ENCODE assay signal across 8 mouse cellular contexts in the genomic region with DNA sequence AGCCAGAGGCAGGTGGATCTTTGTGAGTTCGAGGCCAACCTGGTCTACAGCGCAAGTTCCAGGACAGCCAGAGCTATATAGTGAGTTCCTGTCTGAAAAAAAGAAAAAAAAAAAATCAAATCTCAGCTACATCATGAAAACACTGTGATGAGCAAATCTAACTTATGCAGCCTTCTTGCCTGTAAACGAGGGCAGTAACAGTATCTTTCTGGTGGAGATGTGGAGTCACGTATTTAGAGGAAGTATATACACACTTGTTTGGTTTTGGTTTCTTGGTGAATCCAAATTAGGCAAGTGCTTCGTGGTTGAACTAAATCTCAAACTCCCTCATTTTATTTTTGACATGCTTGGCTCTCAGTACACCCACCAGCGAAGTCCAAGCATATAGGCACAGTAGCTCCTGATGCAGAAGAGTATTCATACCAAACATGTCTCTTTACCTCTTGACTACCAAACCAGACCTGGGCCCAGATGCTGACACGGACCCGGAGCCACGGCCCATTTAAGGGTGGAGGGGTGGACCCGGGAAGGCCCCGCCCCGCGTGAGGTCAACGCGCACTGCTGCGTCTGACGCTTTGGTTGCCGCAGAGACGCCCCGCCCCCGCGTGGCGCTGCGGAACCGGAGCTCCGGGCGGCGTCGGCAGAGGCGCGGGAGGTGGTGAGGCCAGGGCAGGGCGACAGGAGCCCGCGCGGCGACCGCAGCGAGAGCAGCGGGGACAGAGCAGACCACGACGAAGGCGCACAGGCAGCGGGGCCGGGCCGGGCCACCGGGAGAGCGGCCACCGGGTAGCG. TPM values are rescaled to one million over a fixed set of nuclear protein-coding genes. Genes with fewer than 3 reads are reported as not detected.
A peak's percentile ranks its signal among the peaks of the same experiment; 100 is the strongest.
DNase-seq lines count a peak whose midpoint lies in the region; ATAC-seq lines count a peak whose summit lies in the region.

A gene (plus strand): TSS at position 605 of the 792 bp plus-strand sequence.

- H3K9ac ChIP-seq in intestine, embryonic 14.5 days (ENCODE audit: low read length), result peak within 1 kb of the TSS; percentile 83

- peak within 1 kb of the TSS; percentile 84 for H3K4me3 ChIP-seq in intestine, embryonic 14.5 days (ENCODE audit: low read depth, low read length)

- peak within 1 kb of the TSS; percentile 67 for H3K4me2 ChIP-seq in intestine, embryonic 14.5 days (ENCODE audit: low read length)

- H3K4me1 ChIP-seq in intestine, embryonic 14.5 days (replicated peaks; ENCODE audit: control insufficient read depth, insufficient read depth, low read length), result peaks cover 16% of the 10 kb centered on the region

- no peaks in the 10 kb centered on the region for H3K27me3 ChIP-seq in intestine, embryonic 14.5 days (replicated peaks; ENCODE audit: control insufficient read depth, insufficient read depth, low read length)

- 5% methylated on average over 49 of the region's 49 CpGs for WGBS in intestine, embryonic 14.5 days

- peak; percentile 97 to 98 for DNase-seq in adrenal gland, adult (ENCODE audit: inconsistent age in 2 of 2, low spot score in 1 of 2)
- peak; percentile 95 for DNase-seq in embryo, embryonic 10.5 days (ENCODE audit: low spot score)
- DNase-seq in gastrocnemius, postnatal 25 days, result peak; percentile 96
- DNase-seq in intestine, embryonic 14.5 days (ENCODE audit: low spot score), result peak; percentile 95
- peak; percentile 95 to 97 for DNase-seq in left cerebral cortex, postnatal 14 days (ENCODE audit: low spot score in 2 of 2)
- peak; percentile 93 for DNase-seq in mesoderm, embryonic 11.5 days (ENCODE audit: low read depth, low spot score)
- peak; percentile 94 to 95 for DNase-seq in right cerebral cortex, postnatal 36 days (ENCODE audit: low spot score in 2 of 2)
- peak; percentile 89 for DNase-seq in yolk sac, embryonic 10.5 days (ENCODE audit: low spot score)

- intact Hi-C loops in left cerebral cortex, postnatal 14 days (cut with DNase I), result no loop called here

- no peaks in the 10 kb centered on the region for H3K9me3 ChIP-seq in intestine, embryonic 14.5 days (ENCODE audit: control insufficient read depth, low read length)

- H3K36me3 ChIP-seq in intestine, embryonic 14.5 days (ENCODE audit: control insufficient read depth, insufficient read depth, low read length), result peaks cover 6% of the 10 kb centered on the region; the same call in 1 of the 2 replicates

- H3K27ac ChIP-seq in intestine, embryonic 14.5 days (ENCODE audit: low read depth), result peak within 1 kb of the TSS; percentile 84

- ATAC-seq in intestine, embryonic 14.5 days (replicated peaks; ENCODE audit: low FRiP score, low TSS enrichment, low read depth), result peak; percentile 95

RNA-seq across cellular contexts. Expression of the gene that starts here (rescaled TPM):
- 100 to 1,000 TPM; 123 to 168 TPM for total RNA-seq in gastrocnemius, postnatal 25 days (2021)
- polyA plus RNA-seq in intestine, embryonic 14.5 days (2014; fragmentation: Nextera tagmentation; extraction: Ambion mirVana), result 76.2 and 82.1 TPM in 2 replicates
- total RNA-seq in left cerebral cortex, postnatal 14 days (2021), result 100 to 1,000 TPM; 336 to 338 TPM

Comparison
In these comparisons a context has a peak if more than half of its experiments do, and no peak if none do; other contexts are left out.
1. Peak in every context shown above with its lines: DNase-seq, ATAC-seq, H3K4me3 ChIP-seq and H3K27ac ChIP-seq.